Mouse (Mus musculus) limb, embryonic 12.5 days (tissue): Measurements from ENCODE around the gene Rpl11. TPM values are rescaled to one million over a fixed set of nuclear protein-coding genes. Genes with fewer than 3 reads are reported as not detected.

Experiments used
- ATAC-seq: fragments of 200-750 bp; cut with Nextera tagmentation; 2 replicates; pipeline ENCODE4 v1.8.0; 2017; ENCODE audit warnings: low read depth, moderate TSS enrichment; ENCODE audit not compliant: insufficient number of reproducible peaks, insufficient read depth, low FRiP score, low TSS enrichment
- H3K27ac ChIP-seq: fragments of 300-500 bp; sonication (generic); 2 replicates; pipeline ENCODE4 v1.5.1; 2016; ENCODE audit warnings: mild to moderate bottlenecking, moderate library complexity
- H3K27me3 ChIP-seq: fragments of 300-500 bp; sonication (generic); 2 replicates; pipeline ENCODE4 v1.6.1; 2016; ENCODE audit warnings: mild to moderate bottlenecking, moderate library complexity
- H3K36me3 ChIP-seq: fragments of 300-500 bp; sonication (generic); 2 replicates; pipeline ENCODE4 v1.6.1; 2016; ENCODE audit warnings: mild to moderate bottlenecking, moderate library complexity
- H3K4me1 ChIP-seq: fragments of 300-500 bp; sonication (generic); replicated peaks from 2 replicates; pipeline ENCODE4 v1.6.1; 2016
- H3K4me2 ChIP-seq: fragments of 300-500 bp; sonication (generic); 2 replicates; pipeline ENCODE4 v1.6.1; 2016; ENCODE audit warnings: mild to moderate bottlenecking, moderate library complexity
- H3K4me3 ChIP-seq: fragments of 300-500 bp; sonication (generic); replicated peaks from 2 replicates; pipeline ENCODE4 v1.5.1; 2016; ENCODE audit warnings: mild to moderate bottlenecking
- H3K9ac ChIP-seq: fragments of 300-500 bp; sonication (generic); replicated peaks from 2 replicates; pipeline ENCODE4 v1.6.1; 2016; ENCODE audit warnings: mild to moderate bottlenecking, moderate library complexity
- H3K9me3 ChIP-seq: fragments of 300-500 bp; sonication (generic); 2 replicates; pipeline ENCODE4 v1.6.1; 2016; ENCODE audit warnings: mild to moderate bottlenecking, moderate library complexity
- WGBS: fragments of 180-500 bp; shearing (Covaris S2); methylation state at CpG from one replicate; pipeline ENCODE4 v1.1.7; 2016; 5-methylcytosine and 5-hydroxymethylcytosine counted together
- polyA plus RNA-seq: library from polyadenylated mRNA; unstranded; fragments of >200 nt; fragmentation: Nextera tagmentation; extraction: Ambion mirVana; gene quantifications from 2 replicates; pipeline ENCODE4 v1.2.1, GENCODE M21; 2016

The Rpl11 gene
- polyA plus RNA-seq, 1 experiment from 2014 or later = 442 TPM

DNA sequence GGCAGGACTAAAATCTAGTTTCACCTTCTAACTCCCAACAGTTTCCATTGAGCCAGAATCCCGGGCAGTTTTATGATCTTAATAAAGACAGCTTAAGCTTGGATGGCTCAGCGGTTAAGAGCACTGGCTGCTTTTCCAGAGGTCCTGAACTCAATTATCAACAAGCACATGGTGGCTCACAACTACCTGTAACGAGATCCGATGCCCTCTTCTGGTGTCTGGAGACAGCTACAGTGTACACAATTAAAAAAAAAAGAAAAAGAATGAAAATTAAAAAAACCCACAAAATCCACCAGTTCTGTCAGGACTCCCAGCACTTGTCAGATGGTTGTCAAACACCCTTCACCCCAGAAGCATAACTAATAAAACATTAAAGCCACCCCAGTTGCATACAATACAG lies 5.6 kb downstream of the Rpl11 start:
- no peak overlapping the region for H3K9ac ChIP-seq
- no peaks in the 10 kb centered on the region for H3K9me3 ChIP-seq
- peaks cover 22% of the 10 kb centered on the region for H3K4me1 ChIP-seq
- no peaks in the 10 kb centered on the region for H3K27me3 ChIP-seq
- no peak overlapping the region for H3K4me2 ChIP-seq
- no peak overlapping the region for H3K4me3 ChIP-seq
- 28% methylated on average over 4 of the region's 4 CpGs for WGBS
- H3K36me3 ChIP-seq = peaks cover 83% of the 10 kb centered on the region
- H3K27ac ChIP-seq = no peak overlapping the region
- no peak for ATAC-seq

DNA sequence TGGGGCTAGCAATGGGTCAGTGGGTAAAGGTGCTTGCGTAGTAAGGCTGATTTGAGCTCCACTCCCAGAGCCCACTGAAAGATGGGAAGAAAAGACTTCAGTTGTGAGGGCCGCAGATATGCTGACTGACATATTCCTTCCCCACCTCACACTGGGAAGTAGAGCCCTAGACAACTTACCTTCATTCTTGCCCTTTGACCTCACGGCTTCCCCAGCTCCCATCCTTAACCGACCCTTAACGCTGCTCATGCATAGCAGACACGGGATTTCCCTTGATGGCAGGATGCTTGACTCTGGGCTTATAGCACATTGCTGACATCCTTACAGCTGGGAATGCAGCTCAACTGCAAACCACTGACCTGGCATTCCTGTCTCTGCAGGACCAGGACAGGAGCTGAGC lies 6.3 kb downstream of the Rpl11 start:
- no peak for ATAC-seq
- no peak overlapping the region for H3K9ac ChIP-seq
- H3K4me1 ChIP-seq = peaks cover 18% of the 10 kb centered on the region
- H3K36me3 ChIP-seq = peaks cover 80% of the 10 kb centered on the region
- H3K27ac ChIP-seq = no peak overlapping the region
- no peak overlapping the region for H3K4me2 ChIP-seq
- no peak overlapping the region for H3K4me3 ChIP-seq
- no peaks in the 10 kb centered on the region for H3K27me3 ChIP-seq
- H3K9me3 ChIP-seq = no peaks in the 10 kb centered on the region
- 71% methylated on average over 6 of the region's 6 CpGs for WGBS

DNA sequence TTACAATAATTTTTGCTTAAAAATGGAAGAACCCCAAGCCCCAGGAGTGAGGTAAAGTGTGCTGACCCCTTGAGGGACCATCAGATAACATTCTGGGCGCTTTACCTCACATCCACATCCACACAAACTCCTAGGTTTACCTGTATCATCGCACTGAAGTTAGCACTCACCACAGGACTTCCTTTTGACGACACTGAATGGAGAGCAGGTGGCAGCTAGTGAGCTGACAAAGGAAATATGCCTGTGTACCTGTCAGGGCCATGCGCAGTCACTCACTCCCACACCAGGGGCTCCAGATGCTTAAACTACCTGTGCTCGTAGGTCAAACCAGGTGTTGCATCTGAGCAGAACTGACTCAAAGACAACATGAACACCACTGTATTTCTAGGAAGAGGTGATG lies 8.1 kb downstream of the Rpl11 start:
- Histone ChIP-seq H3K4me1 (0 out of 2 replicates have a peak, but pooled peaks cover 1% of the 10 kb centered on the region), H3K27ac (no peak overlapping the region), H3K27me3 (no peaks in the 10 kb centered on the region), H3K36me3 (peaks cover 62% of the 10 kb centered on the region), H3K4me2 (no peak overlapping the region), H3K4me3 (no peak overlapping the region), H3K9me3 (no peaks in the 10 kb centered on the region), H3K9ac (no peak overlapping the region)
- WGBS = 77% methylated on average over 5 of the region's 5 CpGs
- ATAC-seq = no peak

DNA sequence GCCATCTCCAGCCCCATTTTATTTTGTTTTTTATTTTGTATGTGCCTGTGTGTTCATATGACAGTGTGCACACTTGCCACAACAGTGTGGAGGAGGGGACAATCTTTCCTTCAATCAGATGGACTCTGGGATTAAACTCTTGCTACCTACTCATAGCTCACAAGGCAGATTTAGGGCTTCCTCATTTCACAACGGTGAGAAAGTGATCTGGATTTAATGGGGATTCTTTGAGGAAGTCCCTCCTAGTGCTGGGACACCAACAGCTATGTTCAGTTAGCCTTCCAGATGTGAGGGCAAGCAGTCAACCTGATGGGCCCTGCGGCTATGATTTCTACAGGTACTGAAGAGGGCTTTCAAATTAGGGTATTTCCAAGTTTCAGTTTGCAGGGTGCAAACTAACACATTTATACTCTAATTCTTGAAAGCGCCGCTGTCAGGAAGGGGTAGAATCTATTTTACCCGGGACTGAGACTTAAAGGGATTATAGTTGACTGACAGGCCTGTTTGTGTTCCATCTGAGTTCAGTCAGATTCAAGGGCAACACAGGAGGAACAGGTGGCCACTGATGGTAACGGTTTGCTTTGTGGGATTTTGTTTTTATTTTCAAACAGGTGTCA lies 9.3 kb downstream of the Rpl11 start:
- H3K9me3 ChIP-seq = no peaks in the 10 kb centered on the region
- 83% methylated on average over 6 of the region's 6 CpGs for WGBS
- H3K27ac ChIP-seq = 0 out of 2 replicates have a peak overlapping the region, but pooled peaks have one; percentile 17
- ATAC-seq = no peak
- H3K36me3 ChIP-seq = peaks cover 50% of the 10 kb centered on the region
- H3K4me1 ChIP-seq = no peaks in the 10 kb centered on the region
- no peak overlapping the region for H3K4me3 ChIP-seq
- no peaks in the 10 kb centered on the region for H3K27me3 ChIP-seq
- H3K9ac ChIP-seq = no peak overlapping the region
- H3K4me2 ChIP-seq = no peak overlapping the region

DNA sequence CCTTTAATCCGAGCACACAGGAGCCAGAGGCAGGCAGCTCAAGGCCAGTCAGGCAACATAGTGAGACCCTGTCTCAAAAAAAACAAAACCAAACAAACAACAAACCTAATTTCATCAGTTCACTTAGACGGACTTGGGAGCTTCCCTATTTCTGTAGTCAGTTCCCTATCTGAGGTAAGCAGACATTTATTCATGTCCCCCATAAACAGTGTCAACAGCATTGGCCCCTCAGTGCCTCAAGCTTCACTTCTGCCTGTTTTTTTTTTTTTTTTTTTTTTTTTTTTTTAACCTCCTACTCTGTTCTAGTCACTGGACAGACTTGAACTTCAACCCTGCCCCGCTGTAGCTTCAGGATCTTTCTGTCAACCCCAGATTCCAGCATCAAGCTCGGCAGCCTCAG lies 18.1 kb downstream of the Rpl11 start:
- WGBS = 83% methylated on average over 4 of the region's 4 CpGs
- ATAC-seq = no peak

DNA sequence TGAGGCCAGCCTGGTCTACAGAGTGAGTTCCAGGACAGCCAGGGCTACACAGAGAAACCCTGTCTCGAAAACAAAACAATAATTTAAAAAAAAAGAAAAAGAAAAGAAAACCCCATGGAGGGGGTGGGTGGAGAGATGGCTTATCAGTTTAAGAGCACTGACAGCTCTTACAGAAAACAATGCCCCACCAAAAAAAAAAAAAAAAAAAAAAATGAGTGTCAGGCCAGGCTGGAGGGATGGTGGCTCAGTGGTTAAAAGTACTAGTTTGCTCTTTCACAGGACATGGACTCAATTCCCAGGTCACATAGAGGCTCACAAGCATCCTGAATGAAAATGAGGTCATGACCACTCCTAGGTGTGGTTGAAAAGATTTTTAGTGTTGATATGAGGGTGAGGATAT lies 20.0 kb downstream of the Rpl11 start:
- 57% methylated on average over 1 of the region's 1 CpGs for WGBS
- H3K36me3 ChIP-seq = no peaks in the 10 kb centered on the region
- no peak overlapping the region for H3K4me3 ChIP-seq
- peaks cover 8% of the 10 kb centered on the region; the same call in 1 of the 2 replicates for H3K4me1 ChIP-seq
- H3K27me3 ChIP-seq = no peaks in the 10 kb centered on the region; the same call in 1 of the 2 replicates
- H3K9ac ChIP-seq = no peak overlapping the region
- ATAC-seq = no peak
- H3K27ac ChIP-seq = no peak overlapping the region
- H3K4me2 ChIP-seq = no peak overlapping the region
- H3K9me3 ChIP-seq = no peaks in the 10 kb centered on the region

More for the DNA sequence above, 18.1 kb downstream of the Rpl11 start:
- Histone ChIP-seq H3K27ac (no peak overlapping the region), H3K27me3 (no peaks in the 10 kb centered on the region; the same call in 1 of the 2 replicates), H3K9ac (no peak overlapping the region), H3K36me3 (no peaks in the 10 kb centered on the region), H3K4me3 (no peak overlapping the region), H3K9me3 (no peaks in the 10 kb centered on the region), H3K4me2 (no peak overlapping the region), H3K4me1 (peaks cover 8% of the 10 kb centered on the region; the same call in 1 of the 2 replicates)

DNA sequence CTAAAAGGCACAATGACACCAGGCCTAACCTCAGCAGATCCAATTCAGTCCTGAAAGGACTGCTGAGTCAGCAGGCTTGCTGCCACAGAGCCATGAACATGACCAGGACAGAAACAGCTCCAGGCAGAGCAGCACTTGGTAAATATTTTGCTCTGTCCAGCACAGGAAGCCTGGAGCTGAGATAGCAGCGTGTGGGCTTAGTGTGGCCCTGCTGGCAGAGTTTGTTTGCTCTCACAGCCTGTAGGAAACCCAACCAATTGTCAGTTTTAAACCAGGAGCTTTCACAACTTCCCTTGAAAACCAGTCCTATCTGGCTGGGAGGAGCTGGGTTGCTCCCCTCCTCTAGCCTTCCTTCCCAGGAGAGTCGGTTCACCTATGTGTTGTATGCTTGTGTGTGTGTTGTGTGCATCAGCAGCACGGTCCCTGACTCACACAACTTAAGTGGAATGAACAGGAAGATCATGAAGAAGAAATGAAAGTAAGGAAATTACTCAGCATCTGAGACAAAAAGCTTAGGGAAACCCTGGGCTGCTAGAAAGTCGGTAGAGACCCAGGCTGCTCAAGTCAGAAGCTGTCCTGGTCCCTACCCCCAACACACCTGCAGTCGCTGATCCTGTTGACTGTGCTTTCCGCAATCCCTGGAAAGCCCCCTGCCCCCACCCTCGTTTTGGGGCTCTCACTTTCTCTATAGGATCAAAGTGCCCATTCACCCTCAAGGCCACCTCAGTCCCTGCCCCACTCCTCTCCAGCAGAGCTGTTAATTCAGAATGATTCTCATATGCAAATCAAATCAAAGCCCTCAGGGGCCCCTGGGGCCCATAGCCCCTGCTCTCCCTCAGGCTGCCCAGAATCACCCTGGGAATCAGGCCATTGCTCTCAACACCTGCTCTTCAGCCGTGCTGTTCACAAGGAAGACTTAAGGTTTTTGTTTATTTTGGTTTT lies 22.0 kb downstream of the Rpl11 start:
- no peak overlapping the region for H3K4me3 ChIP-seq
- H3K9ac ChIP-seq = no peak overlapping the region

DNA sequence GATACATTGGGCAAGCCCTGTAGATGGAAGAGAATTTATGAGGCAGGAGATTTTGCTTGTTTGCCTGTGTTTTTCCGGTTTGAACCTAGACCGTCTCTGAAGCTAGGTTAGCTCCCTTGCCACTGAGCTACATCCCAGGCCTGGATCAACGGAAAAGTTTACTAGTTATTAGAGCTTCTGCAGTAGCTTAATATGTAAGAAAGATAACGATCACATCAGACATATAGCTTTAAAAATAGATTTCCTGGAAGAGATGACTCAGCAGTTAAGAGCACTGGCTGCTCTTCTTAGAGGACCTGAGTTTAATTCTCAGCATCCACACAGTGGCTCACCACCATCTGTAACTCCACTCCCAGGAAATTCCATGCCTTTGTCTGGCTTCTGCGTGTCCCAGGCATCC lies 24.5 kb downstream of the Rpl11 start:
- H3K9me3 ChIP-seq = no peaks in the 10 kb centered on the region
- no peak for ATAC-seq
- no peak overlapping the region for H3K27ac ChIP-seq
- no peak overlapping the region for H3K4me2 ChIP-seq
- no peaks in the 10 kb centered on the region; the same call in 1 of the 2 replicates for H3K27me3 ChIP-seq
- 86% methylated on average over 5 of the region's 5 CpGs for whole genome bisulfite sequencing
- peaks cover 8% of the 10 kb centered on the region; the same call in 1 of the 2 replicates for H3K4me1 ChIP-seq
- H3K9ac ChIP-seq = no peak overlapping the region
- no peak overlapping the region for H3K4me3 ChIP-seq
- no peaks in the 10 kb centered on the region for H3K36me3 ChIP-seq

More for the DNA sequence above, 22.0 kb downstream of the Rpl11 start:
- Histone ChIP-seq H3K27me3 (no peaks in the 10 kb centered on the region; the same call in 1 of the 2 replicates), H3K9me3 (no peaks in the 10 kb centered on the region), H3K27ac (no peak overlapping the region), H3K4me2 (no peak overlapping the region), H3K4me1 (peaks cover 8% of the 10 kb centered on the region; the same call in 1 of the 2 replicates), H3K36me3 (no peaks in the 10 kb centered on the region)
- 6% methylated on average over 8 of the region's 8 CpGs for WGBS
- no peak for ATAC-seq

DNA sequence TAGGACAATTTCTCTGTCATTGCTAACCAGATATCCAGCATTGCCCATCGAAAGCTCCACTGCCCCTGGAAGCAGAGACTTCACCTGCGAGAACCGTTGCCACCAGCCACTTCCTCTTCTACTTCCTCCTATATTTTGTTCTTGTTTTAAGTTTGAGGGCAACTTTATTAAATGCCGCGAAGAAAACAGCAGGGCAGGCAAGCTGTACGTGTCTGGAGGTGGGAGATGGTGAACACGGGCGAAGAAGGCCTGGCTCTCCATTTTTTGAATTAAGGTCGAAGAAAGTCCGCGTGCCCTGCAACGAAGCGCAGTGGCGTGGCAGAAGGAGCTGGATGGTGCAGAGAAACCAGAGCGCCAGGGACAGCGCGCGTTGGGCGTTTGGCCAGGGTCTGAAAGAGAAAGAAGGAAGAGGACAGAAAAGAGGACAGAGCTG lies 25.1 kb downstream of the Rpl11 start:
- H3K27ac ChIP-seq = no peak overlapping the region
- no peaks in the 10 kb centered on the region; the same call in 1 of the 2 replicates for H3K27me3 ChIP-seq
- no peak overlapping the region for H3K9ac ChIP-seq
- WGBS = 88% methylated on average over 19 of the region's 19 CpGs
- ATAC-seq = no peak
- no peaks in the 10 kb centered on the region for H3K36me3 ChIP-seq
- no peaks in the 10 kb centered on the region for H3K9me3 ChIP-seq
- H3K4me3 ChIP-seq = no peak overlapping the region
- H3K4me2 ChIP-seq = no peak overlapping the region
- H3K4me1 ChIP-seq = peaks cover 8% of the 10 kb centered on the region; the same call in 1 of the 2 replicates

DNA sequence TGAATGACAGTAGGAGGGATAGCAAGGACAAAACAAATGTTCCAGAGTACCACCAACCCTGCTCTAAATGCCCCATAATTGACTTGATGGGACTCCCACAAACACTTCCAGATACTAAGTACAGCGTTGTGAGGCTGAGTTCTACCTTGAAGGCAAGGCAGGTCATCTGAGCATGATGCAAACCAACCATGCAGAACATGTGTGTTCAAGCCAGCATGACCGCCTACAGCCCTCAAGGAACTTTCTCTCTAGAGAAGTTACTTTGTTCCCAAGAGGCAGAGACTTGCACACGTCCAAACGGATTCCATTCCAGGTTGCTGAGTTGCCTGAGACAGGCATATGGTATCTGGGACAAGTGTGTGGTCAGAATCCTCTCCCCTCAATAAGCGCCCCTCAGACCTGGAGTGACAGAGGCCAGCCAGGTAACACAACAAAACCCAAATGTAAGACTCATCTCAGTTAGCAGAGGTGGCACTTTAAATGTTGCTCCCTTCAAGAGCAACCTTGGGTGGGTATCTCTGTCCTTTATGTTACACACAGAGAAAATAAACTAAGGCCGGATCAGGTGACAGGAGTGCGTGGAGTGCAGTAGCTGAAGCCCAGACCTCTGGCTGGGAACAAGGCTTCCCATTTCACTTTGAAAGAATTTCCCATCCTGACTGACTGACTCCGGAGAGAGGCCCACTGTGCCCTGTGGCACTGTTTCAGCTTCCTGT lies 25.7 kb downstream of the Rpl11 start:
- Histone ChIP-seq H3K36me3 (no peaks in the 10 kb centered on the region), H3K27ac (no peak overlapping the region), H3K4me2 (no peak overlapping the region), H3K27me3 (no peaks in the 10 kb centered on the region; the same call in 1 of the 2 replicates), H3K9me3 (no peaks in the 10 kb centered on the region), H3K4me3 (no peak overlapping the region), H3K9ac (no peak overlapping the region), H3K4me1 (peaks cover 8% of the 10 kb centered on the region; the same call in 1 of the 2 replicates)
- WGBS = 76% methylated on average over 8 of the region's 8 CpGs
- ATAC-seq = no peak

DNA sequence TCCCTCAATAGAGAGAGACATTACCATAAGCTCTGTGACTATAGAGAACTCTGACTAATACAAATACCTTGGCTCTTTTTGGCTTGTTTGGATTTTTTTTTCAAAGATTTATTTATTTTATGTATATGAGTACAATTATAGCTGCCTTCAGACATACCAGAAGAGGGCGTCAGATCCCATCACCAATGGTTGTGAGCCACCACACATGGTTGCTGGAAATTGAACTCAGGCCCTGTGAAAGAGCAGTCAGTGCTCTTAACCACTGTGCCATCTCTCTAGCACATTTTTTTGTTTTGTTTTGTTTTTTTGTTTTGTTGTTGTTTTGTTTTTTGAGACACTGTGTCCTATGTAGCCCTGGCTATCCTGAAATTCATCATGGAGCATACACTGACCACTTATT lies 27.9 kb downstream of the Rpl11 start:
- Histone ChIP-seq H3K36me3 (no peaks in the 10 kb centered on the region), H3K27me3 (no peaks in the 10 kb centered on the region), H3K4me1 (peaks cover 4% of the 10 kb centered on the region), H3K9me3 (no peaks in the 10 kb centered on the region), H3K4me3 (no peak overlapping the region), H3K27ac (no peak overlapping the region), H3K9ac (no peak overlapping the region), H3K4me2 (no peak overlapping the region)
- 76% methylated on average over 1 of the region's 1 CpGs for WGBS
- no peak for ATAC-seq
